Mouse (Mus musculus) T-helper 2 cell (primary cell): Measurements from ENCODE around the gene Foxr1.
"Not testable (repeated sequence)": the region's sequence is repeated elsewhere in the genome, so short reads cannot be mapped to it uniquely, and the experiment has no call there.

ENCODE experiments used
- in situ Hi-C: fragments of 300-600 bp; cut with MboI, MseI; formaldehyde crosslinking; loops from one replicate; pipeline ENCODE4 v1.15.1; 2025; ENCODE audit warnings: high pct_unique_total_duplicates

The Foxr1 gene

DNA sequence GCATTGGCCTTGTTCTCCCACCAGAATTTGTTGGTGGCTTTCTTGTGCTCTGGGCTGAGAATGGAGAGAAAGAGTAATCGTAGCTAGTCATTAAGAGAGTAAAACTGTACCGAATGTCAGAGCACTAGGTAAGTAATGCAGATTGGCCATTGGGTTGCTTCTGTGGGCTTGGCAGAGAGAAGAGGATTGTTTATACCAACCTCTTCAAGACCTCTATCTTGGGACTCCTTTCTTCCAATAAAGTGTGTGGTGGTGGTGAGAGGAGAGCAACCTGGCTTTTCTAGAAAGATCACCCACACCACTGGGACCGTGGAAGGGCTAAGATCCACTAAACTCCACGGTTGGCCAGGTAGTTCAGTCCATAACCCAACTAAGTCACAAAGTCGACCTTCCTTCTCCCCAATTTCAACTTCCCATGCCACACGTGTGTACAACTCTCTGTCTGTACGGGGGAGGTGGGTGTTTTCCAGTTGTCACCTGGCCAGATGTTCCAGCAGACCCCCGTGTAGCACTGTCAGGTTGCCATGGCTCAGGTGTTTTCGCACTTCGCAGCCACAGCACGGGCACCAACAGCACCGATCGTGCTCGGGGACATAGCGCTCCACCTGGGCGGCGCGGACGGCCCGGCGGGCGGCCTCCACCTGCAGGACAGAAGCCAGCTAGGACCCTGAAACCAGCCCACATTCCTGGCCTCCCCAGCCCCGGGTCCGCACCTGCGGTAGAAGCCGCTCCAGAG is 23.6 kb downstream of the Foxr1 start:
- in situ Hi-C loops: no loop called here

DNA sequence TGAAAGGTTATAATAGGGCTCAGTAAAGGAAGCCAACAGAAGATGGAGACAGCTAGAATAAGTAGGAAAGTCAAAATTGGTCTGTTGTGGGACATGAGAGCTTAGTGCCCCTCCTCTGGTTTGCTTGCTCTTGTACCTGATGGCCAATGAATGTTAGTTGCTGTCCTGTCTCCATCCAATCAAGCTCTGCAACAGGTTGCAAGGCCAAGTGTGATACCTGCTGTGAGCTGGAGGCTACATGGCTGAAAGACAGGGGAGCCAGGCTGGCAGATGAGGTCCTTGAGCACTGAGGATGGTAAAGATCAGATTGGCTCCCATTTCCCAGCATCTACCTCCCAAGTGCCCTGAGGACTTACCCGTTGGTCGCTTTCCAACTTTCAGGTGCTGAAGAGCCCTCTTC is 28.2 kb downstream of the Foxr1 start:
- in situ Hi-C loops: no loop called here

DNA sequence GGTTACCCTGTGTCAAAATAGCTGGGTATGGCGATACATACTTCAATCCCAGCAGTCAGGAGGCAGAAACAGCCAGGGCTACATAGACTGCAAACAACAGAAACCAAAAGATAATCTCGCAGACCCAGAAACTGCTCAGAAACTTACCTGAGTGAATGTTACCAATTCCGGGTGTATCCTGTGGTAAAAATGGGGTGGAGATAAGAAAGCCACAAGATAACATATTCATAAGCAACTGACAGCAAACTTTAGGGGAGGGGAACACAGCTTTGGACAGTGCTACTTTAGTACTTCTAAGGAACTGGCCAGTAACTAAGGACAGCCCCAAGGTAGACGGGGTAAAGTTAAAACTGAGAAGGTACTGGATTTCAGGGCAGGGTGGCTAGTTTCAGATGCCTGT is 28.6 kb downstream of the Foxr1 start:
- in situ Hi-C loops: no loop called here

DNA sequence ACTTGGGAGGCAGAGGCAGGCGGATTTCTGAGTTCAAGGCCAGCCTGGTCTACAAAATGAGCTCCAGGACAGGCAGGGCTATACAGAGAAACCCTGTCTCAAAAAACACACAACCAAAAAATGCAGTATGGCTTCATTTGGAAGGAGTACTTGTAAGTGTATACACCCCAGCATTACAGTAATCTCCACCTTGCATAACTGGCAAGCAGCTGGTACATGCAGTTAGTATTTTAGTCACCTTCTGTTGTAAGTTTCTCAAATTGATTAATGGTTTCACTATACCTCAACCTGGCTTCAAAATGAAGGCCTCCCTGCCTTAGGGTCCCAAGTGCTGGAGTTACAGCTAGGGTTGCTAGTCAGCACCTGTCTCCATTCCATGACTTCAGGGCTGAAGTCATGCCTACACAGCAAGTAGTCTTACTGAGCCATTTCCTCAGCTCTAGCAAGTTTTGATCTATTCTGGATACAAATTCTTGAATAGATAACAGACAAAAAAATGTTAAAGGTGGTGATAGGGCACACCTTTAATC is 29.3 kb downstream of the Foxr1 start:
- in situ Hi-C loops: no loop called here

DNA sequence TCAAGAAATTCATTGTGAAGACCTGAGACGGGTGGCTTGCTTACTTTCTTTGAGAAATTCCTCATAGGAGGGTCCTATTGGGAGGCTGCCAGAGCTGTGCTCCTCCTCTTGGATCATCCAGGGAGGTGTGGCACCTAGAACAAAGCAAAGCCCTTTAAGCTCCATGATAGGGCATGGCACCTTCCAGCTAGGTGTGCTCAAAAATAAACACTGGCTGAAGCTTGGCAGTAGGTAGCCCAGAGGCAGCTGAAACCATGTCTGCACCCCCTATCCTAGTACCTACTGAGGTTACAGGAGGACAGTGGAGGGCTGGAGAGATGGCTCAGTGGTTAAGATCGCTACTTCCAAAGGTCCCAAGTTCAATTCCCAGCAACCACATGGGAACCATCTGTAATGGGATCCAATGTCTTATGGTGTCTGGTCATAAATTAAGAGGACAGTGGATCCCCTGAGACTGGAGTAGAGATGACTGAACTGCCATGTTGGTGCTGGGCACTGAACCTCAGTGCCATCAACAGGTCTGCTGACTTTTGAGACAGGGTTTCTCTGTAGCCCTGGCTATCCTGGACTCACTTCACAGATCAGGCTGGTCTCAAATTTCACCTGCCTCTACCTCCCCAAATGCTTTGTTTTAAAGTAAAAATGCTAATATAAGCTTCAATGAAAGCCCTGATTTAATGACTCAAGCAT is 30.1 kb downstream of the Foxr1 start:
- in situ Hi-C loops: no loop called here

DNA sequence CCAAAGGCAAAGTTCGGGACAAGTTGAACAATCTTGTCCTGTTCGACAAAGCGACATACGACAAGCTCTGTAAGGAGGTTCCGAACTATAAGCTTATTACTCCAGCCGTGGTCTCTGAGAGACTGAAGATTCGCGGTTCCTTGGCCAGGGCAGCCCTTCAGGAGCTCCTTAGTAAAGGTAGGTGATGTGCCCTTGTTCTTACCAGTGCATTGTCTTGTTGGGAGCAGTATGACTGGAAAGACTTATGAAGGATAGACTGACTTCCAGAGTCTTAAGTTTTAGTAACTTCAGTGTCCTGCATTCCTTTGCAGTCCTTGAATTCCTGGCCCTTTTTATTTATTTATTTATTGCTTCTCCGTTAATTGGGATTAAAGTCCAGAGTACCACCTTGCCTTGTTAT is 32.2 kb downstream of the Foxr1 start:
- in situ Hi-C loops: not testable (repeated sequence)

DNA sequence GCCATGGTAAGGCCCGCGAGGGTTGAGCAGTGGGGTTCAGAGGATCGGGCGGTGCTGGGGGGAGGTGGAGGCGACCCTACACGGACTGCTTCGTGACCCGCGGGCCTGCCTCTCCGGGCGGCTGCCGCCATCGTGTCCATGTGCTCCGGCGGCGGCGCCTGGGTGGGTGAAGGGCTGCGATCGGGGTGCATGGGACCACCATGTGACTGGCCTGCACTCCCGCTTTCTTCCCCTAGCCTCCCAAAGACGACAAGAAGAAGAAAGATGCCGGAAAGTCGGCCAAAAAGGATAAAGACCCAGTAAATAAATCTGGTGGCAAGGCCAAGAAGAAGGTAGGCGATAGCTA is 33.2 kb downstream of the Foxr1 start:
- in situ Hi-C loops: no loop called here

DNA sequence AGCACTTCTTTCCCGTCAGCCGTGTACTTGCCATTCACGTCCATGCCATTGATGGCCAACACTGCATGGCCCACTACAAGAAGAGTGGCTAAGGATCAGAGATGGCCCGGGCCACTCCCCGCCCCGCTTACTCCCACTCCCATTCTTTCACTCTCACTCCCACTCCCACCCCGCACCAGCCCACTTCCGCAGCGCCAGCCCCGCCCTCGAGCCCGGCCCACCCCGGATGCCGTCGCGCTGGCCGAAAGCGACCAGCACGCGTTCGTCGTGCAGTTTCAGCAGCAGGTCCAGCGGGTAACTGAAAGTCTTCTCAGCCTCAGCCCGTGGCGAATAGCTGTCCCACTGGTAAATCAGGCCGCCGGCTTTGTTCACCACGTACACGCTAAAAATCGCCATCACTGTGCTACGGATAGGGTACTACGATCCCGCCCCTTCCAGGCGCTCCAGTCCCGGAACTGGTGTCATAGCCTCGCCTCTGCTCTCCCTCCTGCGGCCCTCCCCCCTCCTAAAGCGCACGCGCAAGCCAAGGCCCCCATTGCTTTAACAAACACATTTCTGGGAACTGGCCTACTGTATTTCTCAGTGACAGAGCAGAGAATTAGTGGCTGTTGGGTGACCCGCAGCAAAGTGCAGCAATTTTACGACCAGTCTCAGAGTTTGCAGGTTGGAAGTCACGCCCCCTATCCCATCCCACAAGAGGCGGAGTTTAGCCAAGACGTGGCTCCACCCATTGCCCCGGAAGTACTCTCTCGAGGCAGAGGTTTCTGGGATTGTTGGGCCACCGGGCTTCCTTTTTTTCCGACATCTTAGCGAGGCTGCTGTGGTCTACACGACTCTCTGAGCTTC is 33.8 kb downstream of the Foxr1 start, which contains the start of the genes Rps25 and Trappc4:
Gene Rps25, plus strand, starts transcription at position 234 of the 846 bp plus-strand sequence.
Gene Trappc4, minus strand, starts transcription at position 695 of the 846 bp plus-strand sequence.
- in situ Hi-C loops: no loop called here

DNA sequence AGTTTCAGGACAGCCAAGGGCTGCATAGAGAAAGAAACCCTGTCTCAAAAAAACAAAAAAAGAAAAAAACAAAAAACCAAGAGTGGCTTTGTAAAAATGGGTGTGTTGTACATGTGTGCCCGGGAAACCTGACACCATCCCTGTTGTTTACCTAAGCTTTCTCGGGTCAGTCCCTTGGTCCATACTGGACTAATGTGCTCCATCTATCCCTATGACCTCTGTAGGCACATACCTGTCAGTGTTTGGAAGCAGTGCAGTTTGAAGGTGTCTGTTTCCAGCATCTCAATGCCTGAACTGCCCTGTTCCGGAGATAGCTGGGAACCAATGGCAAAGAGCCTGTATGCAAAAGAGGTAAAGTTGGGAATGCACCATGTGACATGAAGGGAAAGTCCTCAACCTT is 35.9 kb downstream of the Foxr1 start:
- in situ Hi-C loops: no loop called here

DNA sequence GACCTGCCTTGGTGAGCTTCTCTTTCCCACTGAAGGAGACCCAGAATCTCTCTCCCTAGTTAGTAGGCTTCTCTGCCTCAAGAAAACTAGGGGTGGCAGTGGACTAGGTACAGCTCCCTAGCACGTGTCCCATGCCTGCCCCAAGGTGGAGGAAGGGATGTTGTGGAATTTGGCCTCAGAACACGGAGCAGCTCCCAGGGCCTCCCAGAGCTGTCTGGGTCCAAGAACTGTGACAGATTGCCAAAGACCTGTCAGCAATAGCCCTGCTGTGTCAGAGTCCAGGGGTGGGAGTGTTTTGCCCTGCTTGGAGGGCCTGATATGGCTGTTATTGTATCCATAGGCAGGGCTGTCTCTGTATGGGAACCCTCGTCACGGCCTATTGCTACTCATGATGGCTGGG is 39.9 kb downstream of the Foxr1 start:
- in situ Hi-C loops: no loop called here

DNA sequence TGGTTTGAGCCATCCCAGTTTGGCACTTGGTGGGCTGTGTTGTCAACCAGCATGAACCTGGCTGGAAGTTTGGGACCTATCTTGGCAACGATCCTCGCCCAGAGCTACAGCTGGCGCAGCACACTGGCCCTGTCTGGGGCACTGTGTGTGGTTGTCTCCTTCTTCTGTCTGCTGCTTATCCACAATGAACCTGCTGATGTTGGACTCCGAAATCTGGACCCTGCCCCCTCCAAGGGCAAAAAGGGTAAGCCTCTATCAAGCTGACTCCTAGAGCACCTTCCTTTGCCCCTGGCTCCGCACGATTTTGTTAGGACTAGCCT is 41.2 kb downstream of the Foxr1 start:
- in situ Hi-C loops: loop anchor here (5.0 kb wide), 2 partner anchors 57 to 83 kb away; partner anchors contain the start of genes Bcl9l and Hmbs

DNA sequence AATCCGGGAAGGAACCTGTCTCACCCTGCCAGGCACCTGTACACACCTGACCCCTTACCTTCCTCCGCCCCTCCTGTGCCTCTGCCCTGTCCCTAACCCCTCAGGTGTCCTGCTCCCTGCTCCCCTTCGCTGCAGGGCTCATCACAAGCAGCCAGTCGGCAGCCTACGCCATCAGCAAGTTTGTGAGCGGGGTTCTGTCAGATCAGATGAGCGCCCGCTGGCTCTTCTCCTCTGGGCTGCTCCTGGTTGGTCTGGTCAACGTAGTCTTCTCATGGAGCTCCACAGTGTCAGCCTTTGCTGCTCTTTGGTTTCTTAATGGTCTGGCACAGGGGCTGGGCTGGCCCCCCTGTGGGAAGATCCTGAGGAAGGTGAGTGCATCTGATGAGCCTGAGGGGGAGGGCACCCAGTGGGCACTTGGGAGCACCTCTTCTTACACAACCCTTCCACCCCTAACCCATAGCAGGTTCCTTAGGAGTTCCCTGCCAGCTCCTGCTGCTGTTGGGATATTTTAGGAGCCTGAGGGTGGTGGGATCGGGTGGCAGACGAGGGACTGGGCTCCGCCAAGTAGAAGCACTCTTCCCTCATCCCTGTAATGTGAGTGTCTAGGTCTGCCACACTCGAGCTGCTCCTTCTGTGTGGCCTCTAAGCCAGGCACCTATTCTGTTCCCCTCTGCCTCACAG is 41.7 kb downstream of the Foxr1 start:
- in situ Hi-C loops: loop anchor here (5.0 kb wide), 2 partner anchors 57 to 83 kb away; partner anchors contain the start of genes Bcl9l and Hmbs

DNA sequence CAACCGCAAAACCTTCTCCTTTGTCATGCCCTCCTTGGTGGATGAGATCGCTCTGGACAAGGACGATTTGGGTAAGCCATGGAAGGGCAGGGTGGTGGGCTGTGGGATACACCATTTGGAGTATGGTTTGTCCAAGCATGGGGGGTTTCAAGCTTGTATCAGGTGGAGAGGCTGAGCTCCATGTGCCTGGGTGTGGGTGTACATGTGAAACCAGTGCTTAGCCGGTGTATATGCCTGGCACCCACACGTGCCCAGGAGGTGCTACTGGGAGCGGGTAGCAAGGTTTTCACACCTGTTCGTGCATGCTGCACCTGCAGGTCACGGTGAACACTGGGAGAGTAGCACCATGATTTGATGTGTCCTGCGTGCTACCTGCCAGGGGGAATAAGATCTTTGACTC is 42.4 kb downstream of the Foxr1 start:
- in situ Hi-C loops: loop anchor here (5.0 kb wide), 2 partner anchors 56 to 84 kb away; partner anchors contain the start of genes Bcl9l and Hmbs

DNA sequence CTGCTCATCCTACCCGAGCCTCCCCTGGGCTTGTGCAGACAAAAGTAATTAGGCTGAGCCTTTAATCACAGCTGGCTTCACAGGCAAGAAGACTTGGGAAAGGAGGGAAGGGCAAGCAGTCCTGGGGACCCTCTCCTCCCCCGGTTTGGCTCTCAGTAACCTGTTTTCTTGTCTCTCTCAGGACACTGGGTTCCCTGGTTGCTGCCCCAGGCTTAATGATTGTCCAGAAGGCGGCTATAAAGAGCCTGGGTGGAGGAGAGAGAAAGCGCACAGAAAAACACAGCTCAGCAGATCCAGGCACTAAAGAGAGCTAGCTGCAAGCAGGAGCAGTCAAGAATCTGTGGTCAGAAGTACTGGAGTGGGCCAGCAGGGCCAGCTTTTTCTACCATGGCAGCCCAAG is 42.8 kb downstream of the Foxr1 start:
- in situ Hi-C loops: loop anchor here (5.0 kb wide), 2 partner anchors 56 to 84 kb away; partner anchors contain the start of genes Bcl9l and Hmbs

DNA sequence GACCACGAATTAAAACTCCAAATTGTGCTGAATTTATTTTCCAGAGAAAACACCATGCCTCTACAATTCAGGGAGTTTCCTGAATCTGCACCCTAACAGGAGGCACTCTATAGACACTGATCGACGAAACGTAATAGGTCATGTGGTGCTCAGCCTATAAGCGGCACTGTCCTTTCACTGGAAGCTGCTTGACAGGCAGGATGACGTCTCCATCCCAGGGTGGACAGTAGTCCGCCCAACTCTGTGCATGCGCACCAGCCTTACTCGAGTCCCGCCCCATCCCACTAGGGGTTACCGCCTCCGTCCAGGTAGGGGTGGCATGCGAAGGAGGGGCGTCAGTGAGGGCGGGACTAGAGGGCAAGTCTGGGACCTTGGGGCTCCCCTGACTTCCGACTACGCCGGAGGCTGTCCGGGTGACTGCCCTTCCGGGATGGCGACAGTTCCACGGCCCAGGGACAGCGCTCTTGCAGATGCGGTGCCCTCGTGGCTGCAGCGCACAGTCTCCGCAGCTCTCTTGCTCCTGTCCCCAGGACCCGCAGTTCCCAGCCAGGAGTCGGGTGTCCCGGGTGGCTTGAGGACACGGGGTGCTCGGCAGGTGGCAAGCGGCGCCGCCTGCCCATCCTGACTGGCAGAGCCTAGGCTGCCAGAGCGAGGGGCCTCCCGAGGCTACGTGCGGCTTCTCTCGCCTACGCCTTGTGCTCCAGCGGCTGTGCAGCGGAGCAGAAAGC is 44.1 kb downstream of the Foxr1 start, which contains the start of gene Slc37a4:
Gene Slc37a4, plus strand, starts transcription at position 169 of the 728 bp plus-strand sequence.
- in situ Hi-C loops: loop anchor here (5.0 kb wide), 2 partner anchors 55 to 85 kb away; partner anchors contain the start of genes Bcl9l and Hmbs

DNA sequence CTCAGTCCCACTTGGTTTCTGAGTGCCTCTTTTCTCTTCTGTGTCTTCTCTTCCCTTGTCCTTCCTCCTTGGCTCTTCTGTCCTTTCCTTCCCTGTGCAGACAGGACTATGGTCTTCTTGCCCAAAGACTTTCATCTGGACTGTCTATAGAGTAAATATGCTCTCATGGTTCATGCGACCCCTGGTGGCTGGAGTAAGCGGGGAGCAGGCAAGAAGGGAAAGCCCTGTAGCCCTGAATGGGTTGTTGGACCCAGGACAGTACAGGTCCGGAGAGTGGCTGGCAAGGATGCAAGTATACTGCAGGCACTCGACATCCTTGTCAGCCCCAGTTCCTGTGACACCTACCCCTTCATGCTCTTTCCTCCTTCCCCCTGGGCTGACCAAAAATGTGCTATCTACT is 49.5 kb downstream of the Foxr1 start:
- in situ Hi-C loops: no loop called here

DNA sequence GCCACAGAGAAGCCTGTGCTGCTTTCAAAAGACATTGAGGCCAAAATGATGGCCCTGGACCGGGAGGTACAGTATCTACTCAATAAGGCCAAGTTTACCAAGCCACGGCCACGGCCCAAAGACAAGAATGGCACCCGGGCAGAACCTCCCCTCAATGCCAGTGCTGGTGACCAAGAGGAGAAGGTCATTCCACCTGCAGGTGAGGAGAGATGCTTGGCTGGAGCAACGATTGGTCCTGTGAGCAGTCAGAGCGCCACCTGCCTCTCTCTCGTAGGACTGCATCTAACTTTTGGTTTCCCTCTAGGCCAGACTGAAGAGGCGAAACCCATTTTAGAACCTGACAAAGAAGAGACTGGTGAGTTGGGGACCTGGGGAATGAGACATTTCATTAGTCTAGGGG is 51.7 kb downstream of the Foxr1 start:
- in situ Hi-C loops: no loop called here

DNA sequence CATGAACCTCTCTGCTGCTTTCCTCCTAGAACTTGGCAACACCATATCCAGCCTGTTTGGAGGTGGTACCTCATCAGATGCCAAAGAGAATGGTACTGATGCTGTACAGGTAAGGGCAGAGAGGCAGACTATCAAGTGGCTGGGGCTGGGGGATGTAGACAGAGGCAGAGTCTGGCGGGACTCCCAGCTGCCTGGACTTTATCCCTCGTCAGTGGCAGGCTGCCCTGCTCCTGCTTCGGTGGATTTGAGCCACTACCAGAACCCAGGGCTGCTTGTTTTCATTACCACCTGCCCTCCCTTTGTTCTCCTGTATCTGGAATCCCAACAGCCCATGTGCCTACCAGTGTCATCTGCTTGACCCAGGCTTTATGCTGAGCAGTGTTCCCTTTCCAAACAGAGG is 53.7 kb downstream of the Foxr1 start:
- in situ Hi-C loops: no loop called here

DNA sequence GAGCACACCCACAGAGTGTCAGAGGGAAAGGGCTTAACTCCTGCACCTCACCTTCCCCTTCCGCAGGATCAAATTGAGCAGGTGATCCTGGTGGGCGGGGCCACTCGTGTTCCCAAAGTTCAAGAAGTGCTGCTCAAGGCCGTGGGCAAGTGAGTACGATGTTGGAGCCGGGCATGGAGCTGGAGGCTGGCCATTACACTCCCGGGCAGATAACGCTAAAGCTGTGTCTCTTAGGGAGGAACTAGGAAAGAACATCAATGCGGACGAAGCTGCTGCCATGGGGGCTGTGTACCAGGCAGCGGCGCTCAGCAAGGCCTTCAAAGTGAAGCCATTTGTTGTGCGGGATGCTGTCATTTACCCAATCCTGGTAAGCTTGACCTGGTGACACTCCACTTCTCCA is 56.3 kb downstream of the Foxr1 start:
- in situ Hi-C loops: no loop called here
